In the genomic region with DNA sequence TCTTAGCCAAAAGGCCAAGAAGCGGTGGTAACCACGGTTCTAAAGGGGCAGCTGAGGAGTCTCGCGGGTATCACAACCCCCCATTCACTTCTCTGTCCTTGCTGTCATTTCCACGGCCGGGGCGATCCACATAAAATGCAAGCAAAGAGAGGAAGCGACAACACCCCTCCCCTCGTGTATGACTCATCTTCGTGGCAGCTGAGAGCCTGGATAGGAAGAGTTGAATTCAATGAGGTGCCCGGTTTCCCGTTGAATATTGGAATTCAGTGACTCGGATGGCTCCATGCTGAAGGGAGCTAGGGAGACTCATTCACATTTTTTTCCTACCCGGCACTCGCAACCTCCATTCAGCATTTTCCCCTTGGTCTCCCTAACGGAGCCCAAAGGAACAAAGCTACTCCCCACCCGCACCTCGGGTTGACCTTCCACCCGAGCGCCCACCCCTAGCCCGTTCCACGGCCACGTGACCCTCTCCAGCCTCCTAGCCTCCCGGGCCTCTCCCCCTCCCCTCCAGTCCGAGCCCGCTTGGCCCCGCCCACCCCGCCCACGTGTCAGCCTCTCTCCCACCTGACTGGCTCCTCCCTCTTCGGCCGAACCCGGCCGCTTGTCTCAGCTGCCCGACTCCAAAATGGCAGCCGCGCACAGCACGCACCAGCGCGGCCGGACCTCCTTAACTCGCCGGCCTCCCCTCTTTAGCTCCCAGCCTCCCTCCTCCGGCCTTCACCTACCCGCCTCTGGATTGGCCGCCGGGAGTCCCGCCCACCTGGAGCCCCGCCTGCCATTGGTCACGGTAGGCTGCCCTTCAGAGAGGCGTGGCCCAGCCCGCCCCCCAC, we compare ENCODE assay signal across 7 mouse cellular contexts. TPM values are rescaled to one million over a fixed set of nuclear protein-coding genes. Genes with fewer than 3 reads are reported as not detected.
DNase-seq lines count a peak whose midpoint lies in the region; ATAC-seq lines count a peak whose summit lies in the region.

No protein-coding gene starts in this region.

- 0 out of 2 replicates have a peak, but pooled peaks cover 2% of the 10 kb centered on the region for H3K4me1 ChIP-seq in intestine, embryonic 16.5 days (ENCODE audit: control insufficient read depth, insufficient read depth, low read length)
- peaks cover 2% of the 10 kb centered on the region; the same call in 1 of the 2 replicates for H3K4me1 ChIP-seq in midbrain, embryonic 11.5 days (ENCODE audit: control insufficient read depth, insufficient read depth, low read length)

- H3K4me3 ChIP-seq in intestine, embryonic 16.5 days (ENCODE audit: low read length) = peak overlapping the region; percentile 75
- peak overlapping the region; percentile 85 for H3K4me3 ChIP-seq in midbrain, embryonic 11.5 days (ENCODE audit: low read depth, low read length)

- no peaks in the 10 kb centered on the region for H3K36me3 ChIP-seq in intestine, embryonic 16.5 days (ENCODE audit: control insufficient read depth, insufficient read depth, low read length)
- H3K36me3 ChIP-seq in midbrain, embryonic 11.5 days (ENCODE audit: control insufficient read depth, insufficient read depth, low read length) = no peaks in the 10 kb centered on the region

- WGBS in intestine, embryonic 16.5 days = under 1% methylated on average over 47 of the region's 51 CpGs
- WGBS in midbrain, embryonic 11.5 days = under 1% methylated on average over 42 of the region's 51 CpGs

- intact Hi-C loops in left cerebral cortex, postnatal 36 days (cut with DNase I) = loop anchor here (5.0 kb wide), 3 partner anchors 55 to 145 kb away; a partner anchor contains a TSS

- DNase-seq in adrenal gland, adult 8-10 months = peak; percentile 98
- peak; percentile 98 for DNase-seq in embryo, embryonic 9.5 days (ENCODE audit: extremely low spot score)
- DNase-seq in gastrocnemius, postnatal 4 days (ENCODE audit: low spot score in 2 of 2) = peak; percentile 92 to 97
- DNase-seq in left cerebral cortex, postnatal 36 days (ENCODE audit: low spot score in 2 of 2) = peak; percentile 98
- DNase-seq in midbrain, embryonic 11.5 days (ENCODE audit: low spot score, missing footprints) = peak; percentile 98
- DNase-seq in skeletal muscle tissue, adult 2 months (ENCODE audit: low read depth, low spot score) = peak; percentile 98

- peak overlapping the region; percentile 76 for H3K27ac ChIP-seq in intestine, embryonic 16.5 days (ENCODE audit: low read length)
- peak overlapping the region; percentile 72 for H3K27ac ChIP-seq in midbrain, embryonic 11.5 days (ENCODE audit: low read depth, low read length)

- no peaks in the 10 kb centered on the region for H3K27me3 ChIP-seq in intestine, embryonic 16.5 days (replicated peaks; ENCODE audit: control insufficient read depth, insufficient read depth, low read length)
- no peaks in the 10 kb centered on the region for H3K27me3 ChIP-seq in midbrain, embryonic 11.5 days (ENCODE audit: control insufficient read depth, insufficient read depth, low read length)

- peak overlapping the region; percentile 83 for H3K9ac ChIP-seq in intestine, embryonic 16.5 days (ENCODE audit: low read depth, low read length)
- H3K9ac ChIP-seq in midbrain, embryonic 11.5 days (ENCODE audit: low read length) = peak overlapping the region; percentile 80

- peak; percentile 99 for ATAC-seq in intestine, embryonic 16.5 days
- peak; percentile 99 for ATAC-seq in midbrain, embryonic 11.5 days (ENCODE audit: low FRiP score)

- peak overlapping the region; percentile 69 for H3K4me2 ChIP-seq in intestine, embryonic 16.5 days (ENCODE audit: low read depth, low read length)
- peak overlapping the region; percentile 69 for H3K4me2 ChIP-seq in midbrain, embryonic 11.5 days

- H3K9me3 ChIP-seq in intestine, embryonic 16.5 days (ENCODE audit: control insufficient read depth, low read length) = no peaks in the 10 kb centered on the region
- no peaks in the 10 kb centered on the region for H3K9me3 ChIP-seq in midbrain, embryonic 11.5 days (ENCODE audit: control insufficient read depth, low read length)

RNA-seq across cellular contexts. Expression of a gene that starts 0.6 kb away (rescaled TPM):
- total RNA-seq in adrenal gland, adult 8-10 months (2022) = 100 to 1,000 TPM in 1 of 4 experiments, 10 to 100 TPM in 3; 72.2 to 108 (median 96.0) TPM
- total RNA-seq in gastrocnemius, postnatal 4 days (2021) = 10 to 100 TPM; 17.5 to 18.2 TPM
- polyA plus RNA-seq in intestine, embryonic 16.5 days (2015; fragmentation: Nextera tagmentation; extraction: Ambion mirVana) = 5.3 and 5.9 TPM in 2 replicates
- total RNA-seq in left cerebral cortex, postnatal 36 days (2021) = 100 to 1,000 TPM; 112 to 120 TPM
- 13.0 and 15.5 TPM in 2 replicates for polyA plus RNA-seq in midbrain, embryonic 11.5 days (2014; fragmentation: Nextera tagmentation; extraction: Ambion mirVana)

Comparison
In these comparisons a context has a peak if more than half of its experiments do, and no peak if none do; other contexts are left out.
1. Peak in every context shown above with its lines: DNase-seq, ATAC-seq, H3K4me3 ChIP-seq and H3K27ac ChIP-seq.